Mouse (Mus musculus) small intestine, adult 2 months (tissue): ENCODE data around the gene Fzd7.

Experiments used
- CTCF ChIP-seq: fragments of 200-500 bp; IDR thresholded peaks from 2 replicates; pipeline ENCODE4 v1.5.1; 2012; ENCODE audit warnings: low read depth, mild to moderate bottlenecking, control low read depth, inconsistent platforms, low read length, moderate library complexity, mixed read lengths; ENCODE audit not compliant: insufficient replicate concordance, insufficient read length; ENCODE audit errors: extremely low read depth
- POLR2A ChIP-seq: fragments of 200-500 bp; IDR thresholded peaks from 2 replicates; pipeline ENCODE4 v1.6.1; 2012; ENCODE audit warnings: low read depth, mild to moderate bottlenecking, control low read depth, inconsistent platforms, low read length, moderate library complexity

DNA sequence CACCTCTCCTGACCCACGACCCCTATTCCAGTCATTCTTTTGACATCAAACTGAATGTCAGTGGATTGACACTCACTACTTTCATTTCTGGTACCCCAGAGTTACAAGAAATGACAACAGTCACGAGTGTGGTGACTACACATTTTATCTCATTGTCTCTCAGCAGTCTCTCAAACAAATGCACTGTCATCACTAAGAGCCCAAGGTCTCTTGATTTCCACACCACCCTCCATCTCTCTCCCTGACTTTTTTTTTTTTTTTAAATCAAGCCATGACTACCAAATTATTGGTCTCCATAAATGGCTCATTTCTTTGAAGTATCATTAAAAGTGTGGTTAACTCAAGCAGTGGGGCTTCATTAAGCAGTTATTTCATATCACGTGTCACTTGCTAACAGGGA is 17.1 kb downstream of the Fzd7 start:
- TF ChIP-seq CTCF (no peak), POLR2A (no peak)
